Mouse (Mus musculus) adrenal gland, adult 2 months (tissue): ENCODE data around the gene Tmem243. TPM values are rescaled to one million over a fixed set of nuclear protein-coding genes. Genes with fewer than 3 reads are reported as not detected.
"Not testable (repeated sequence)": the region's sequence is repeated elsewhere in the genome, so short reads cannot be mapped to it uniquely, and the experiment has no call there.

Experiments
- DNase-seq: peaks from one replicate; pipeline ENCODE4 v3.0.0; 2021
- polyA plus RNA-seq: library from polyadenylated mRNA; depleted of rRNA; stranded (reverse); fragments of >200 nt; gene quantifications from 2 replicates; pipeline ENCODE4 v1.2.3, GENCODE M21; 2012
- total RNA-seq, 2 experiments: library from RNA; stranded (reverse); gene quantifications; 2 replicates each; pipeline ENCODE4 v1.2.3; 2021

Gene Tmem243
- total and polyA plus RNA-seq, 3 experiments, result 19.6 to 53.8 (median 27.0) TPM

DNA sequence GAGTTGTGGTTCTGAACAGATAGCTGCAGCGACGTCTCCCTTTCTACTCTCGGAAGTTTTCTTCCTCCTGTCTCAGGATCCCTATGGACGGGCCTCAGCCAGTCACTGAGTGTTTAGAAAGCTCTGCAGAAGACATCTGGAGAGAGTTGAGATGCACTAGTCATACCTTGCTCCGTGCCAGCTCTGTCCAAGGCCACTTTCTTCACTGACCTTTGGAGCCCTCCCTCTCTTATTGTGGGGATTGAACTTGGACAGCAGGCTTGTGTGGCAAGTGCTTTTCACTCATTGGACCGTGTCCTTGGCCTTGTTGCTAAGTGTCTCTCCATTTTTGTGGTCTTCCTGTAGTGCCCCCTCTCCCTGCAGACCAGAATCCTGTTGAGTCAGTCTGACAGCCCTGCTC lies 6.3 kb downstream of the Tmem243 start:
- DNase-seq, result peak; percentile 83

DNA sequence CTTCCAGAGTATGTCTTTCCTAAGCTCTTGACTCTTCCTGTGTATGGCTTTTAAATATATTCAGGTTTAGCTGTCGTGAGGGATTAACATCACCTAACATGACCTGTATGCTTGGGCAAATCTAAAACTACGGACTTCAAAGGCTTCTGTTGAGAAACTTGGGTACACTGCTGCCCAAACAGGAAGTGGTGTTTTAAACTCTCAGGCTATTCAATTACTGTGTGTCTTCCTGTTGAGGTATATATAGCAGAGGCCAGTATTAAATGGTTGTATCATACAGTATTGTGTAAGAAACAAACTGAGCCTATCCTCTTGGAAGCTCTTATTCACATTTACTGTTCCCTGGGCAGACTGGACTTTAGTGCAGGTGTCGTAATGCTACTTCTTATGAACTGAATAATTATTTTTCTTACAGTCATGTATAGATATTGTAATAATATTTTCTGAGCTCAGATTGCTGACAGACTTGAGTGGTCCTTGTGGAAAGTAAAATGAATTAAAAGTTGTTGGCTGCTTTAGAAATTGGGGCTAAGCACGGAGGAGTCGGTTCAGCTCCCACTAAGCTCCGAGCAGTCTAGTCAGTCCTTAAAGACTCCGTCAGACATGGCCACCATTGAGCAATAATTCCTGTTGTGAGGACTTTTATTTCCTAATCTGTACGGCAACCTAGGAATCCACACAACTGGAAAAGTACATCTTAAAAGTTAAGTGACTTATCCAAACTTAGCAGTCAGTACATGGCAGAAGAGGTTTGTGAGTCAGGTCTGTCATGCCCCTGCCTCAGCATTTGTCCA lies 7.0 kb downstream of the Tmem243 start:
- DNase-seq, result no peak

DNA sequence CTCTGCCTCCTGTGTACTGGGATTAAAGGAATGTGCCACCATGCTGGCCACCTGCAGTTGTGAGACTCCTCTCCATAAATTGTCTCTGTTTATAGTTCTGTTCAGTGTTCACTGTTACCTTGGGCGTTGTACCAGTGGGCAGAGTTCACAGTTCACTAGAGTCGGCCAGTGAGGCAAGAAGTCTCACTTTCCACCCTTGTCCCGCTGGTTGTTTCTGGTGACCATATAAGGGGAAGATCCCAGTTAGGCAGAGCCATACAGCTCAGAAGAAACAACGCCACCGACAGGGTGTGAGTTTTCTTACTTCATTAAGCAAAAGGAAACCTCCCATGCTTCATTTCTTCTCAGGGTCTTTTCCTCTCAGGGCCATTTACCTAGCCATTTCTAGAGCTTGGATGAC lies 8.0 kb downstream of the Tmem243 start:
- no peak for DNase-seq

DNA sequence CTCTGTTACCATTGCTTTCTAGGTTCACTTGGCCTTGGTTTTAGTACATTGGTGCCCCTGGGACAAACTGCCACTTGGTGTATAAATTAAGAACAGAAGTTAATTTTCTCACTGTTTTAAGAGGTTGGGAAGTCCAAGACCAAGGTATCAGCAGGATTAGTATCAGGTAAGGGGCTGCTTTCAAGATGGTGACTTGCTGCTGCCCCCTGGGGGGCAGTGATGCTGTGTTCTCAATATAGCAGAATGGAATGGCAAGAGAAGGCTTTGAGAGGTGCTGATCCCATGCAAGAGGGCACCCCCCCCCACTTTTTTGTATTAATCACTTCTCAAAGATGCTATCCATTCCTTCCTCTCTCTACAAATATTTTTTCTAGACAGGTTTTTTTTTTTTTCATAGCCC lies 9.1 kb downstream of the Tmem243 start:
- no peak for DNase-seq

DNA sequence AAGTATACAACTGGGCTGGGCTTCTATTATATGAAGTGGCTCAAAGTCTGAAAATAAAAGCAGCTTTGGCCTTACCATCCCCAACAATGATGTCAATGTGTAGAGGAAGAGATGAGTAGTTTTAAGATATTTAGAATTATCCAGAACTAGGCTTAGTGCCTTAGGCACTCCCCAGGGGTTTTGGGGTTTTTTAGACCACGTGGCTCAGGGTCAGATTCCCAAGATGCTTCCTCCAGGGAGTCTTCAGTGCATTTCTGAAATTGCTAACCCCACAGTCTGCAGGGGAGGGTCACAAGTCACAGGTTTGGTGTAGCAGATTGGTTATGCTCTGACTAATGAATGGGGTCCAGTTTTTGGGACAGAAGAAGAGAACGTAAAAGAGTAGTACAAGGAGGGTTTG lies 10.8 kb downstream of the Tmem243 start:
- no peak for DNase-seq

DNA sequence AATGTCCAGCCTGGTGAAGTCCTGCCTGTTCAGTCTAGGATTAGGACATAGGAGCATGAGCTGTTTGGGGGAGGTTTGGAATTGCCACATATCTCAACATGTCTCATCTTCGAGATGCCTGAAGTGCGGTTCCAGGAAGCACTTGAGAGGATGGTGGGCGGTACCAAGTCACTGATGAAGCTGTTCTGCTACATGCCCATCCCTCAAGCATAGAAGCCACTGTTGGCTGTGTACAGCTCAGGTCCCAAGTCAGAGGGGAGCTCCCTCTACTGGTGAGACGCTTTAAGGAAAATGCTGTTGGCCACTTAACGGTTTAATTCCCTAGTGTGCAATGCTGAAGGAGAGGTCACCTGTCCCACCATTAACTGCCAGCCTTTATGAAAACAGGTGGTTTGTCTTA lies 11.3 kb downstream of the Tmem243 start:
- peak; percentile 57 for DNase-seq

DNA sequence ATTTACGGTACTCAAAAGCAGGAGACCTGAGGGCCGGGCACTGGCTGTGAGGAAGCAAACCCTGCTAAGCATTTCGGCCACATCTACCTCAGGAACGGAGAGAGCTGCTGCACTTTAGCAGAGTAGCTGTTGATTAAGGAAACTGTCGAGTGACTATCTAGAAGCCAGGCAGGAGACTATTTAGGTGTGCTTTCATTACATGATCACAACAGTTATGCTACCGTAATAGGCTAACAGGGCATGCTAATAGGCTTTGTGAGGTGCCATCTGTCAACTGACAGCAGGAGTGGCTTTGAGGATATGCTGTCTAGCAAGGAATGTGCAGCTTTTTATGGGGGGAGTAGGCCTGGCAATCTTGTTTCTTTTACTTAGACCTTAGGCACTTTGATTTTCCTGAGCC lies 13.7 kb downstream of the Tmem243 start:
- no peak for DNase-seq

DNA sequence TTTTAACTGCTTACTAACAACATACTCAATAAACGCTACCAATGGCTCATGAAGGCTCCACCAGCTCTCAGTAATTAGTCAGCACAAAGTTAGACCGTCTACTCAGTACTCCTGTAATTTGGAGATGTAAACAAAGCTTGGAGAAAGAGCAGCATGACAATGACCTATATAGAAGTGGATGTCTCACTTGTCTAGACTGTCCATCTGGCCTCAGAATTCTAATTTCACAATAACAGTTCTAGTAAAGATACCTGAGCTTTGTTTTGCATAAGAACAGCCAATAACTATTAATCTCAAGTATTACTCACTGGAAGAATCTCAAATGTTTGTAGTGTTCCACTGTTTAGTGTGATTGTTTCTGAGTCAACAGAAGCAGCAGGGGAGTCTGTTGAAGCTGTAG lies 23.7 kb downstream of the Tmem243 start:
- DNase-seq, result no peak

DNA sequence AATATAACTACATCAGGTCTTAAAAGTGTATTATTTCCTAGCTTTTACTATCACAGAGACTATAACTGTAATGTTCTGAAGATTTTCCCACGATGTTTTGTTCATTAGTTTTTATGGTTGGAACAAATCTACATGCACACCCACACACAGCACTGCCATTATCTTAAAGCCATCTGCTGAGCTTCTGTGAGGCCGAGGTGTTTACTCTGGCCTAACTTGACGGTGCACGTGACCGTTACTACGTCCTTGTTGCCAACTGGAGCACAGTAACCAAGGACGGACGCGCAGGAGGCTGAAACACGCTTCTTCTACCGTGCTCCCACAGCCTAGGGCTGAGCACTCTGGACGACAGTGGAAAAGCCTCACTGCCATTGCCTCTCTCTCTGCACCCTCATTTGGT lies 28.1 kb downstream of the Tmem243 start:
- DNase-seq, result no peak

DNA sequence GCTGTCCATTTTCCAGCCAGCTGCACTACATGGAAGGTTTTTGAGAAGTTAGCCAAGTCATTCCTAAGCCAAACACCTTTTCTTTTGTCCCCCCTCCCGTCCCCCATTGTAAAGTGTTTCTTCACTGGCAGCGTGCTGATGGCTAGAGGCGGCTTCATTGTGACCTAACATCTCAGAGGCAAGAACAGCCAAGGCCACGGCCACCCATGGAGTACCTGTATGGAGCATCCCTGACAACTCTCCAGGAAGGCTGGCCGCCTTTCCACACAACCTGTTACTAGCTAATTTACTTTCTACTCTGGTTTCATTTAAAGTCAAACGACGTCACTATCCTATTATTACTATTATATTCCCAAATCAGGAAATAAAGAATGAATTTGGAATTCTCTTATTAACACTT lies 31.3 kb downstream of the Tmem243 start:
- DNase-seq, result no peak

DNA sequence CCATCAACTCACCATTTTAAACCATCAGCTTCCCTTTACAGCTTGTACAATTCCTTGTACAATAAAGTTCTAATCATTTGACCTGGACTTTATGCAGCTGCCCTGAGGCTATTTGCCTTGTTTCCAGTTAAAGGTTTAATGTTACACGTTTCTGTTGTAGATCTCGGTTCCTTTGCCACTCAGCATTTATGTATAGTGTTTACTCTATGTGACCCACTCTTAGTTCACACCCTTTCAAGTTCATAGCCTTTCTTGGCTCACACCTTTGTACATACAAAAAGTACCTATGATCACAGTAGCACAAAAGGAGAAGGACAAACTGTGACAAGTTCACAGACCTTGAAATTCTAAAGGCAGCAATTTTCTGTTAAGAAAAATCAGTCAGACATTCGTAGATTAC lies 35.1 kb downstream of the Tmem243 start:
- no peak for DNase-seq

DNA sequence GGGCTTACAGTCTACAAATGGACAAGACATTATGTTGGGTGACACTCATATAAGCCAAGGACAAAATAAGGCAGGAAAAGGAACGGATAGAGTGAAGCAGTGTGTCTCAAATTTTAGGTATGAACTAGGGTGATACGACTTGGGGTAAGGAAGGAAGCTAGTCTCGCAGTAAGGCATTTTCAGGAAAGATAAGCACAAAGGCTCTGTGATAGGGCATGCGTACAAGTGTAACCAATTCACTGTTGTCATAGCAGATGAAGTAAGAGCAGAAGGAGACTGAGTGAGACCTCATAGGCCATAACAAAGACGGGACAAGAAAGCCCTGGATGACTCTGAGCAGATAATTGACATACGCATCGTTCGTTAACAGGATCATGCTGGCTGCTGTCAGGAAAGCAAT lies 40.3 kb downstream of the Tmem243 start:
- no peak for DNase-seq

DNA sequence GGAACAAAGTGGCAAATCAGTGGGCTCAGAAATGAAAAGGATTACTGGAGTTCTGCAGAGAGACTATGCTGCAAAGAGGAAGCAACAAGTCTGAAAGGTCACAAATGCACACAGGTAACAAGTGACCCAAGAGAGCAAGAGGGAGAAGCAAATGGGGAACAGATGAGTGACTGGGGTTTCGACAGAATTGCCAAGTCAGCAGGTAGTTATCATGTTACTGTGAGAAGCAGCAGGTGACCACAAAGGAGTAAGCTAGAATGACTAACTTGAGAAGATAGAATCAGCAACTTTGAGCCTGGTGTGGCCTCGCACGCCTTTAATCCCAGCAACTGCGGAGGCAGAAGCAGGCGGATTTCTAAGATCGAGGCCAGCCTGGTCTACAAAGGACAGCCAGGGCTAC lies 41.9 kb downstream of the Tmem243 start:
- no peak for DNase-seq

DNA sequence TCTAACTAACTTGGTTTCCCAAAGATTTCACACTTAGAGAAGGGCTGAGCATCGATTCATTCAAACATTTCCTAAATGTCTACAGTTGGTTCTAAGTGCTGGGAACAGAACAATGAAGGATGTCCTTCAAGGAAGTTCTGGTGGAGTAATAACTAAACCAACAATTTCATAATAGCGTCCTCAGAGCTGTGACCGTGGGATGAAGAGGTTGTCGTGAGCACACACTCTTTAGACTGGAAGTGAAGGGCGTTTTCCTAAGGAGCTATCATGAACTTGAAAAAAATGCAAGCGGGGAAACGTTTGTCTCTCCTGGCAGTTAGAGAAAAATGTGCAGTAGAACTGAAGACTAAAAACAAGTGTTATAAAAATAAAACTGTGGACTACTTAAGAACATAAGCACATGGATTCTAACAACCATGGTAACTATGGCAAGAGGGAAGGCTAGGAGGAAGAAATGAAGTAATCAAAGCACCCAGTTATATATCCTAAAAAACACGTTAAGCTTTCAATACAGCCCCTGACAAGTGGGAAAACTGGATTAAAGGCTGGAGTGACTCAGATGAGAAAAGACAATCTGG lies 48.9 kb downstream of the Tmem243 start:
- DNase-seq, result no peak

DNA sequence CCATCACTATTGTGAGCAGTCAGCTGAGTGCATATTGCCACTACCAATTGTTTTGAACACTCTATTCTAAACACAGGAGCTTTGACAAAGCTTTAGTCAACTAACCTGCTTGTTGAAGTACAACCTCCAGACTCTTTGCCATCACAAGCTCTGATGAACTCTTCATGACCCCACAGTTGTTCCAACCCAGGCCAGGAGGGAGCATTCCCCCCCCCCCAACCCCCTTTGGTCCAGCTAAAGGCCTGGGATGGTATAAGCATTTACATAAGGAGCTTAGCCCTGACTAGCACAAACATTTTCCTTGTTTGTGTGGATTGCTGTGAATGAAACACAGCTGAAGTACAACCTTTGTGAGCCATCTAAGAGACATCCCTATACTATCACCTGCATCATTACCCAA lies 56.3 kb downstream of the Tmem243 start:
- DNase-seq, result no peak

DNA sequence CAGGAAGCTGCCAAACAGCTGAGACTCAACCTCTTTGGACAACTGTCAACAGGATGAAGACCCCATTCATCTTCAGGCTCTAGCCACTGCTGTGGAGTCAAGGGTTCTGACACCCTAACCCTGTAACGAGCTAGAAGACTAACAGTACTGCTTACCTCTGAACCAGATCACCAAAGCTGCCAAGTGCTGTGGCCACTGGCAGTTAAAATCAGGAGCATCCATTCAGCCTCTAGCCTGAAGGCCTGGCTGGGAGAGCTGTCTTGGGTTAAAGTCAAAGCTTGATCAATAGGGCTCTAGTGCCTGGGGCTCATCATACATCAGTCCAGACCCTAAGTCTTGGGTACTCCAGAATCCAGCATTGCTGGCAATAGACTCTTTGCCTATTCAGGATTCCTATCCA lies 56.9 kb downstream of the Tmem243 start:
- no peak for DNase-seq

DNA sequence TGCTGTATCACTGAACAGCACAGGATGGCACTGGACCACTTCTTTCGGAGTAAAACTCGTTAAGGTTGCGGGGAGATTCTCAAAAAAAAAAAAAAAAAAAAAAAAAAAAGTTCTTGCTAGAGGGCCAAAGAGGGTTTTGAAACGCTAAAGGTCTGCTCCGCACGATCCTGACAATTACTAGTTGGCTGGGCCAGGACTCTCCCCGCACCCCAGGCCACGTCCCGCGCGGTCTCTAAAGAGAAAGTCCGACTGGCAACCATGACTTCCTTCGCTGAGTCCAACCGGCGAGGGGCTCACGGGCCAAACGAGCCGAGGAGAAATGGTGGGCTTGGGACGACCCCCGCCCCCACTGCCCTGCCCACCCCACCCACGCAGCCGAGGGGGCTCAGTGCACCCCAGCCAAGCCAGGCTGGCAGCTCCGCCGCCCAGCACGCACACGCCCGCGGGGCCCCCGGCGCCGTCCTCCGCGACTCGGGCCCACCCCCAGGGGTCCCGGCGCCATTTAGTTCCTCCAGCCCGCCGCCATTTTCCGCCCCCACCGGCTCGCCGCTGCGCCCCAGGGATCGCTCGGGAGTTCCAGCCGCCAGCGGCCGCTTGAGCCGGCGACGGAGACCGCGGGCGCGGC lies 60.5 kb downstream of the Tmem243 start:
- no peak for DNase-seq

DNA sequence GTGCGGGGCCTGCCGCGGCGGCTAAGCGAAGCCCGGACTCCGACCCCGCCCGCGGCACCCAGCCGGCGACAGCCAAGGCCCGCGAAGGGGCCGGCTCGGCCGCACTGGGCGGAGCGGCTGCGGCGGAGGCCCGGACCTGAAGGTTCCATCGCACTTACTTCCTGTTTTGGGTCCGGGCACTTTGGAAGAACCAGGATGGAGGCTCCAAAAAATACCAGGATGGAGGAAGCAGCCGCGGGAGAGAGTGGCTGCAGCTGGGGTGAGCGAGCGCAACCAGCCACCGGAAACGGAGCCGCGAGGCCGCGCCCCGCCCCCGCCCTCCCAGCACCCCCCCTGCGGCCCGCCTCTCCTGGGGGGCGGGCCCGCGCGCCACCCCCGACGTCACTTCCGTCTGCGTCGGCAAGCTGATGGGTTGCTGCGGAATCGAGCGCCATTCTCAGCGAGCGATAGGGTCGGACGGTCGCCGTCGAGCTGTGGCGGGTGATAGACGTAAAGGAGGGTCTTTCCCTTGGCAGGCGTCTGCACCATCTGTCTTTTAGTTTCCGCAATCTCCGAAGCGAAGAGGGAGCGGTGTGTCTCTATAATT lies 61.1 kb downstream of the Tmem243 start, which contains the start of gene Dmtf1:
Gene Dmtf1, minus strand, starts transcription at position 321 of the 586 bp plus-strand sequence.
- DNase-seq, result peak; percentile 94

DNA sequence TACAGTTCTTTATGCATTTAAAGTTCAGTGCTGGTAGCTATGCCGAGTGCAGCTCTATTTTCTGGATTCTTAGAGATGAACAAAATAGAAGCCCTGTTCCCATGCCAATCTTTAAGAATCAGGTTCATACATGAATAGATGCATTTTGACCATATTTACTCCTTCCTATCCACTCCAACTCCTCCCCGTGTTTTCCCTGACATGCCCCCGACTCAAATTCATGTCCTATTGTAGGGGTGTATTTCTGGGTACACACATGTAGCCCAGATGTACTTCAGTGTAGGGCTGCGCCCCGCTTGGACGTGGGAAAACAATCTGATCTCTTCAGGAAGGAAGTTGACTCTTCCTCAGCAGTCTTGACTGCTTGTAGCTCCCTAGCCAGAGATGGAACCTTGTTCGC lies 61.6 kb downstream of the Tmem243 start:
- no peak for DNase-seq

DNA sequence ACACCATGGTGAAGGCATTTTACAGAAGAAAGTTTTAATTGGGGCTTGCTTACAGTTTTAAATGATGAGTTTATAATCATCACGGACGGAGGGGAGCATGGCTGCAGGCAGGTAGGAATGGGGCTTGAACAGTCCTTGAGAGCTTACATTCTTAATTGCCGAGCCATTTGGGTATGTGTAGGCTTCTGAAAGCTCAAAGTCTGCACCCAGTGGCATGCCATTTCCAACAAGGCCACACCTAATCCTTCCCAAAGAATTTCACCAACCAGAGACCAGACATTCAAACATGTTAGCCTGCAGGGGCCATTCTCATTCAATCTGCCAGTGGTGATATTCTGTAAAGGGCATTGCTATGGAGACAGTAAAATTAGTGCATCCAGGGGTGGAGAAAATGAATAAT lies 62.9 kb downstream of the Tmem243 start:
- DNase-seq, result no peak

DNA sequence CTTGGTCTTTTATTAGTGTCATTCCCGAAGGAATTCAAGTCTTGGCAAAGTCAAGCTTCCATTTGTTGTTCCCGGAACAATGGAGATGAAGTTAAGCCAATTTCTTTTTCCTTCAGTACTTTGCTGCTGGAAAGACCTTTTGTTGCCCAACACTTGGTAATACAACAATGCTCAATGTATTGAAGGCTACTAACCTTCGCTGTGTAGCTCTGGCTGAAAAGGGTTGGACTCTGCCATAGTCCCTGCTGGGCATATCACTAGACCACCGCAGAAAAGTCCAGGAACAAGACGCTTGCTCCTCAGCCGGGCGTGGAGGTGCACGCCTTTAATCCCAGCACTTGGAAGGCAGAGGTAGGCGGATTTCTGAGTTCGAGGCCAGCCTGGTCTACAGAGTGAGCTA lies 64.7 kb downstream of the Tmem243 start:
- not testable (repeated sequence) for DNase-seq

DNA sequence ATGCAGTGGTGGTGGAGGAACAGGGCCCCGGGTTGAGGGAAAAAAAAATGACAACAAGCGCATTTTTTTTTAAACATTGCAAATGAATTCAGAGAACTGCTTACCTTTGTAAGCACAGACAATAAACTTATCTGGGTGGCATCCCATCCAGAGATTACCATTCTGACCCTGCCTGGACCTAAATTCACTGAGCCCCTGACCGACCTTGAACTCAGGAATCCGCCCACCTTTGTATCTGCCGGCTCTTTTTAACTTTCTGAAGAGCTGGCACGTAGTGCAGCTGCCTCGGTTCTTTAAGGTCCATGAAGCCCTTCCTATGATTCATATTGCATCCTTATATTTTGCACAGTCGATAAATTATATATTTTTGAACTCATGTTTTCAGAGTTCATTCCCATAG lies 65.9 kb downstream of the Tmem243 start:
- no peak for DNase-seq

DNA sequence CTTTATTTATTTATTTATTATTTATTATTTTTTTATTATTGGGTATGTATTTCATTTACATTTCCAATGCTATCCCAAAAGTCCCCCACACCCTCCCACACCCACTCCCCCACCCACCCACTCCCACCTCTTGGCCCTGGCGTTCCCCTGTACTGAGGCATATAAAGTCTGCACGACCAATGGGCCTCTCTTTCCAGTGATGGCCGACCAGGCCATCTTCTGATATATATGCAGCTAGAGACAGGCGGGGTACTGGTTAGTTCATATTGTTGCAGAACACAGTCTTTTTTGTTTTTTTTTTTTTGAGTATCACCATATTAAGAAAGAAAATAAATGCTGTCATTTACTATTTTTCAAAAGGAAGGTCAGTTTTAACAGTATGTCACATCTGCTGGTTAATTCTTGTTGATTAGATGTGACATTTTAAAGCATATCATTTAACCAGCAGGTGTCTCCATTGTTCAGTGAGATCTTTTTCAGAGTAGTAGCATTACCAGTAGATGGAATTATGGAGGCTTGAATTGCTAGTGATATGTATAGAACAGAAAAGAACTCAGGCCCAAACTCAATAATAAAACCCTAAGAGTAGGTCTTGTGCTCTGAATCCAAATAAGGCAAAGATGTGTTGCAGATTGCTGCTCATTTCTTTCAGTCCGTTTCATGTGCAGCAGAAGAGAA lies 69.0 kb downstream of the Tmem243 start:
- not testable (repeated sequence) for DNase-seq
